Mouse (Mus musculus): Measurements from ENCODE around the gene Golim4.

Golim4 gene

DNA sequence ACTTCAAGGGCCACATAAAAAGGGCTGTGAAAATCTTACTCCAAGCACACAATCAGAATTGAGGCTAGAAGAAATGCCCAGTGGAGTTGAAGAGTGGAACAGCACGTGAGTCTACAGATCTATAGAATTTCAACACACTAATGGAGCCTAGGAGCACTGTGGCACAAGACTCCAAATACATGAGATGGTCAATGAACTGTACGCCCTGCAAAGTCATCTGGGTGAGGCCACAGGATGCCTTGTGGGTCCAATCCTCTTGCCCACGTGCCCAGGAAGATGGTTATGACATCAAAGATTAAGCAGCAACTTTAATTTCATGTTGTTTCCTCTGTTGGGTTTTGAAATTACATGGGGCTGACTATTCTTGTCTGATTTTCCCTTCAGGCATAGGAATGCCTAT lies 30.4 kb downstream of the Golim4 start:
- DNase-seq (ENCODE audit: extremely low spot score, low spot score) = no peak

DNA sequence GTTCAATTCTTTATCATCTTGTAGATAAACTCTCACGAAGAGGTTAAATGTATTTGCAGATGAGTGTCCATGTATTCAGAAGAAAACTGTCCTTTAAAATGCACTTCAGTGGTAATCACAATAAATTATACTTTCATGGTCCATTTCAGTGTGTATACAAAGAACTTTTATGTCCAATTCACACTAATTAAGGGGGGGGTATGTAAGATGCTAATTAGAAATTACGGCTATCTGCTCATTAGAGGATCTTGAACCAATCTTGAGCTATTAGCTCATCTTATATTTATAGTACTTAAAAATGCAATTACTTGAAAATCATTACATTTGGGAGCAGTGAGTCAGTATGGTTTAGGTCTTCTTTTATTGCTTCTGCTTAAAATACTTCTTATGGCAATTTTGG lies 31.6 kb downstream of the Golim4 start:
- no peak for DNase-seq (ENCODE audit: extremely low spot score, low spot score)

DNA sequence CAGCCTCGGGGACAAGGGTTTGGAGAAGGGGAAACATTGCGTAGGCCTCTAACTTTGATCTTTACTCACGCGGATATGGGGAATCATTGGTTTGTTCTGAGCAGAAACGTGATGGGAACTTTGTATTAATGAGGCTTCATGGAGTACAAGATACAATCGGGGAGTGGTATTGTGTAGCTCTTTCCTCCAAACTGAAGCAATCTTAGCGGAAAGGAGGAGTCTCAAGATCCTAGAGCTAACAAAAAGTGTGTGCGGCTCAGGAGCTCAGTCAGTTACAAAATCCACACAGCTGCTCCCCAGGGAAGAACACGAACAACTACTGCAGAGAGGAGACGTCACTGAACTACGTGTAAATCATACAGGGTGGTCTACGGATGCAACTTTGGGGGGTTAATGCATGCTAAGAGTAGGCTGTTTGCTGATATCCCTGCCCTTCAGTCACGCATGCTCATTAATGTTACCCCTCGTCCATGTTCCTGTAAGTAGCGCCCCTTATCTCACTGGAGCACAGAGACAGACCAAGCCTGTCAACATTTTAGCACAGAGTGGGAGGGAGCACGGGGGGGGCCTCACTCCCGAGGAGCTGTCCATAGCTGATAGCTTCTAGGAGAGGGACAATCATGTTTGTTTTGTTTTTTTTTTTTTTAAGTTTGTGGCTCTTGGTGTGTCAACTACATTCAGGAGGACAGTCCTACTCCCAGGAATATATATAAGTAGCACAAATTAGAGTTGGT lies 38.8 kb downstream of the Golim4 start:
- DNase-seq (ENCODE audit: extremely low spot score, low spot score) = no peak

DNA sequence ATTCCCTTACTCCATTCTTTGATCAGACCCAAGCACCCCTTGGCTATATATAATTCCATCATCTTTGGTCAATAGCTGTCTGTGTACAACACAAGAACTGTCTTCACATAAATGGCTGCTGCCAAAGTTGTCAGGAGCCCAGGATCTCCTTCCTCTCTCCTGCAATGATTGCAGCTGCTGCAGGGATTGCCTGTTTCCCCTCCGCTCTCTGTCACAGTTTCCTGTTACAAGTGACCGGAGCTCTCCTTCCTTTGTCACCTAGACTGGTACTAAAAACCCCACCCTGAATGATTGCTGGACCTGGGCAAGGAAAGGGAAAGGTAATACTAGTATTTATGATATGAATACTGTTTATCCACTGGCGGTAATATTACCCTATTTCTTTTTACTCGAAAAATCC lies 44.0 kb downstream of the Golim4 start:
- DNase-seq (ENCODE audit: extremely low spot score, low spot score) = no peak

DNA sequence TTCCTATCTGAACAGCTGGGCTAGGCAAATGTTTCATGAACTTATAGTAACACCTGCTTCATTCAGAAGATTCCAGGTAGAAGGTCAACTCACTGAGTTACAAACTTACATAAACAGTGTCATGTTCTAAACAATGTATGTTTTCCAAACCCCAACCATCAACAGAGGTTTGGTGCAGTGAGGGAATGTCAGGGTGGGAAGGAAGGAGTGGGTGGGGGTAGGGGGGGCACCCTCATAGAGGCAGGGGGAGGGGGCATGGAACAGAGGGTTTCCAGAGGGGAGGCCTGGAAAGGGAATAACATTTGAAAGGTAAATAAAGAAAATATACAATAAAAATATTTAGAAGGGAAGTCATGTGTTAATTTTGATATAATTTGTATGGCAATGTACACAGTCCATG lies 46.0 kb downstream of the Golim4 start:
- DNase-seq (ENCODE audit: extremely low spot score, low spot score) = no peak

DNA sequence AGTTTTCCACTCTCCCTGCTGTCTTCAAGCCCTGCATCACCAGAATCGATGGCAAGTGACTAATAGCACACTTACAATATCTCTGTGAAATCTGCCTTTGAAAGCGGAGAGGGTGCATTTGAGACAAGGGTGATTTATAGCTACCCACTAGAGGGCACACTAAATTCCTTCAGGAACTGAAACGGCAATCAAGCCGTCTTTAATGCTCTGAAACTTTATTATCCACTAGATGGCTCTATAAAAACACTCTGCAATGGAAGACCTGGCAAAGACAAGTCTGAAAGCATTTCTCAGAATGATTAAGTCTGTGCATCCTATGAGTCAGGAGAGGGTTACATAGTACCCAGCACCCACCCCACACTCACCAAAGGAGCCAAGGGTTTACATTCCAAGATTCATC lies 46.5 kb downstream of the Golim4 start:
- DNase-seq (ENCODE audit: extremely low spot score, low spot score) = no peak

DNA sequence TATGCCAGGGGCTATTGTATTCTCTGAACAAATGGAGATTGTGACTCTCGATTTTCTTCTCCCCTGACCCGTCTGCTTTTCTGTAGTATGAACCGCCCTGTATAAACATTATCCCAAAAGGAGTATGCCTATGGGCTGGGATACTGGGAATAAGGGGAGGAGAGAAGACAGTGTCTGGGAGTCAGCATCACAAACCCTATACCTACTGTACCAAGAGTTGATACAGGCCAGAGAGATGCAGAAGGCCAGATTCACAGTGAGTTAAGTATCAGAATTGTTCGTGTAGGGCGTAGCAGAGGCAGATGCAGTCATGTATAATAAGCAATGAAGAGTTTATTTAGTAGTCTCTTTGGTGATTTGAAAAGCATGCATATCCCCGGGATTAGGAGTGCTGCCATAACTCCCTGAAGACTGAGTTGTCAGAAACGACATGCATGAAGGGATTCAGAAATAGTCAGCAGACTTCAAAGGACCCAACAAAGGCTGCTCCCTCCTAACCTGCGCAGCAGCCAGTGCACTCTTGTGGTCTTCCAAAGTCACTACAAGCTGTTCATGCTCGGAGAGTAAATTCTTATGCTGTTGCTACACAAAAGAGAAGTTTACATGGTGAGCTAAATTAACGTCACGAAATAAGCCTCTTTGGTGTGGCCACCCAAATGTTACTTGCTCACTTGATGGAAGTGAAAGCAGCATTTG lies 54.7 kb downstream of the Golim4 start:
- no peak for DNase-seq (ENCODE audit: extremely low spot score, low spot score)

DNA sequence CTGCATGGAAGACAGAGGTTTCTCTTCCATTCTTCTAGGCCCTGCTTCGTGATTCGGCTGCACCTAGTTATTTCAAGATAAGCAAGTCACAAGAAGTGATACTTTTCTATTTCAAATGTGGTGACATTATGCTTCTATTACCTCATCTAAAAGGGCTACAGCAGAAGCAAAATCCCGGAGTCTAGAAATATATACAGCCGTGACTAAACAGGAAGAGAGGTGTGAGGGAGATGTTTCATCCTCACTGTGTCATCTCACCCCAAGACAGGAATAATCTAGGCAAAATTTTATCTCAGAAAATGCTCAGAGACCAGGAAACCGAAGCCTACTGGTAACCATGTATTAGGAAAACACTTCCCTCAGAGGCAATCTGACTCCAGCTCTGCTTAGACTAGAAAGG lies 61.7 kb downstream of the Golim4 start:
- DNase-seq (ENCODE audit: extremely low spot score, low spot score) = no peak

DNA sequence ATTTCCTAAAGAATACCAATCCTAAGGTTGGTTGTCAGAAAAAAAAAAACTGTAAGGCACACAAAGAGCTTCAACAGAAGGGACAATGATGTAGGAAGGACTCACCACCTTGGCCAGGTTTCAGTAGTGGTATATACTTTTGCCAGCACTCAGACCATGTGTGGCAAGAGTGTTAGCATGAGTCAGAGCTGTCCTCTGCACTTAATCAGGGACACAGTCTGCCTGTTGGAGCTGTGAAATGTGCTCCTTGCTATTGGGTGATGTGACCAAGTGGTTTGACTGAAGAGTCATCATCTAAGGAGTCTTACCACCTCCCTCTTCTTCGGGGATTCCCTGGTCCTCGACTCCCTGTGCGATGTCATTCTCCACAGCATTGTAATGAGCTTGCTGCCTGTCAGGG lies 65.2 kb downstream of the Golim4 start:
- no peak for DNase-seq (ENCODE audit: extremely low spot score, low spot score)

DNA sequence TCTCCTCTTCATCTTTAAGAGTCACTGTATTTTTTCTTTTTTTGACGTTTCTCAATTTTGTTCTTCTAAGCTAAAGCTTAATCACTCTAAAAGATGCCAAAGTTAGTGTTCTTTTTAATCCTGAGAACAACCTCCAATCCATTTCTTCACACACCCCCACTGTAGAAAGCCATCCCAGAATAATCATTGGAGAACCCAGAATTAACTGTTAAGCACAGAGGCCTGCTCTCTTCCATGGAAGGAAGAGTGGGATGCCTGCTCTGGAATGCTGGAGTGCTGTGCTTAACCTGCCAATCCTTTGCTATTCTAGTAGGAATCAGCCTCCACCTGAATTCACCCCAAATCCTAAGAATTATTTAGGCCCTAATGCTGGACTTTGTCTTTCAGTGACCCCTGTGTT lies 67.4 kb downstream of the Golim4 start:
- DNase-seq (ENCODE audit: extremely low spot score, low spot score) = no peak

DNA sequence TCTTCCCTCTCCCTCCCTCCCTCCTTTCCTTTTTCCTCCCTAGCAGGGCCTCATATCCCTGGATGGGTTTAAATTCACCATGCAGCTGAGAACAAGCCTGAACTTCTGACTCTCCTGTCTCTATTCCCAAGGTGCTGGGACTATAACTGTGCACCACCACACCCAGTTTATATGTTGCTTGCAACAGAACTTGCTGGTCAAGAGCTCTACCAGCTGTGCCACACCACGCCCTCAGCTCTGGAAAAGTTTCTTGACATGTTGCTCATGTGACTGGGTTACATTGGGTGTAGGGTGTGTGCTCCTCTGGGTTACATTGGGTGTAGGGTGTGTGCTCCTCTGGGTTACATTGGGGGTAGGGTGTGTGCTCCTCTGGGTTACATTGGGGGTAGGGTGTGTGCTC lies 75.2 kb downstream of the Golim4 start:
- DNase-seq (ENCODE audit: extremely low spot score, low spot score) = no peak

DNA sequence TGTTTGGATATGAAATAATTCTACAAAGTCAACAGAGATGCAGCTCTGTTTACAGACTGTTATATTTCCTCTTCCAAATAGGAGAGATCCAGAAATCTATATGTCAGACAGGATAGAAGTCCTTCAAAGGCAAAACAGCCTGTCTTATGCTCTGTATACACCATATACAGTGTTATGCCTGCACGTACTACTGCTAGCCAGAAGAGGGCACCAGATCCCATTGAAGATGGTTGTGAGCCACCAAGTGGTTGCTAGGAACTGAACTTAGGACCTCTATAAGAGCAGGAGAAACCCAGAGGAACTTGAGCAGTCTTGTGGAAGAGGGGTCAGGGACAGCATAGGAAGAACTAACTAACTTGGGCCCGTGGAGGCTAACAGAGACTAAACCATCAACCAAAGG lies 77.5 kb downstream of the Golim4 start:
- no peak for DNase-seq (ENCODE audit: extremely low spot score, low spot score)

DNA sequence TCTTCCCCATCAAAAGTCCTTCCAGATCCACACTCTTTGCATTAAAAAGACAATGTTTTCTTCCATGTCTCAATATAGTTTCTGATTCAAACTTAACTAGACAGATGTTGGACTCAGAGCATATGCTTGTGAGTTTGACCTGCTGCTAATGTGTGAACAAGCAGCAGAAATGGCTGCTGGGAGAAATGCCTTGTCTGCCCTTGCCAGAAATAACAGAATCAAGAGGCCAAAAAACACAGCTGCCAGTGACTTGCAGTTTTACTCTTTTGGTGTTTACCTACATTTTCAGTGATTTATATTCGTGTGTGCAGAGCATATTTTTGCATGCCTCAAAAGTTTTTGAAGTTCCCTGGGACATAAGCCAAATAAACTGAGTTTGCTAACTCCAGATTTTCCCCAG lies 87.9 kb downstream of the Golim4 start:
- no peak for DNase-seq (ENCODE audit: extremely low spot score, low spot score)

DNA sequence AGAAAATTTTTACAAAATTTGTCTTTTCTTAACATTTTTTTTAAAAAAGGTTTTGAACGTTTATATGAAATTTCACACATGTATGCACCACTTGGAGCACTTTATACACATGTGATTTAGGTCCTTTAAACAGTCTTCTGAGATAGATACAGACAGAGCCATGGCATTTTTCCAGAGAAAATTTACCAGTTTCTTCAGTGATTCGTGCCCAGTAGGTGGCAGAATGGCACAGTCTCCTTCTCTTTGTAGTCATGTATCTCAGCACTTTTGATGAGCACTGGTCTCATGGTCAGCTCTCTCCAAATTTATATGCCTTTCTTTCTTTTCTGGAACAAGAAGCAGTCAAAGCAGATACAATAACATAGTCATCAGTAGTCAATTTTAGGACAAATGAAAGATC lies 92.5 kb downstream of the Golim4 start:
- DNase-seq (ENCODE audit: extremely low spot score, low spot score) = no peak

DNA sequence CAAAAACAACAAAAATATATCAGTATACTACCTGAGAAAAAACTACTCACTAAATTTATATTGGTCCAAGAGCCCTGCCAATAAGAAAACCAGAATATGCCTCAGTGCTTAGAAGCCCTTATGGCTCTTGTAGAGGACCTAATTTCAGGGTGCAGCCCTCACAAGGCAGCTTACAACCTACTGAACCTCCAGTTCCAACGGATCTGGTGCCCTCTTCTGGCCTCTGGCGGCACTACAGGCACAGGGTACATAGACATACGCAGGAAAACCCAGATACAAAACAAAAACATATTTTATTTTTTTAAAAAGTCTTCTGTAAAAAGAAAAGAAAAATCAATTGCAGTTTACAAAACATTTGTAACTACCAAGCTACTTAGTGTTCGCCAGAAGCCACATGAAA lies 95.1 kb downstream of the Golim4 start:
- DNase-seq (ENCODE audit: extremely low spot score, low spot score) = peak; percentile 58

DNA sequence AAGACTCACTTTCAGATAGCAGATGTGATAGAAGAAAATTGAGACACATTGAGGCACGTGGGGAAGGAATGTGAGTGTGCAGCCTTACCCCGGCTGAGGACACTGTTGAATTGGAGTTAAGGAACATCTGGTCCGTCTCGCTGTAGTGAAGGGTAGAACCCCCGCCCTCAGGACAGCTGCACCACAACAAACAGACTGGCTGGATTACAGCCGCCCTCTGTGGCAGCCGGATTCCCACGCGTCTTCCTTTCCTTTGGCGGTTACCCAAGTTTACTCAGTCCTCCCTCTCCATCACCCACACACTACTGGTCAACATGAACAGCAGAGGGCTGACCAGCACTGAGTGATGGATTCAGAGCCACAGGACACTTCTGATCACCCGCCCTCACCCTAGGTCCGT lies 96.0 kb downstream of the Golim4 start:
- no peak for DNase-seq (ENCODE audit: extremely low spot score, low spot score)

DNA sequence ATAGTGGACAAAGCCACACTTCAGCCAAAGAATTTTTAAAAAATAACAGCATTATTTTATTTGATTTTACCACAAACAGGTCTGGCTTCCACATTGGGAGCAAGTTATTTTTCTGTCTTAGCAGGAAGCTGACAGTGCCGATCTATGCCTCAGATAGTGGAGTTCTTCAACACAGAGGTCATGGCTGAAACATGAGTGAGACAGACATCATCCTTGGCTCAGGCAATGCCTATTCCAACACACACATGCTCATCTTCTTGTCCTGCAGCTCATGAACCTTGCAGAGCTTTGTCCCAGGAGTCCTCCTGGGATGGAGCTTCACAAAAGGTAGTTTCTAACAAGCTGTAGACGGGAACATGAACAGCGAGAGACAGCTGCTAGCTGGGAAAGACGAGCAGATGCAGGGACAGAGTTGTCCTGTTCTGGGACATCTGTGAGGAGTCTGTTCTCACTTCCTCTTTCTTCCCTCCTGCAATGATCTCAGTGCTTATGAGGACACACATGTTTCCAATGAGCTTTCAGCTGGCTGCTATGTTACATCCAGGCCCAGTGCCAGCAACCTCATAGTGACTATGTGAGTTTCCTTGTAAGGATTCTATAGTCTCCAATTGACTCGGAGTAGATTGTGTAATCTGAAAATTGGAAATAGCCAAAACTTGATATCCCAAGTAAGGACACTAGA lies 121.3 kb downstream of the Golim4 start:
- no peak for DNase-seq (ENCODE audit: extremely low spot score, low spot score)

DNA sequence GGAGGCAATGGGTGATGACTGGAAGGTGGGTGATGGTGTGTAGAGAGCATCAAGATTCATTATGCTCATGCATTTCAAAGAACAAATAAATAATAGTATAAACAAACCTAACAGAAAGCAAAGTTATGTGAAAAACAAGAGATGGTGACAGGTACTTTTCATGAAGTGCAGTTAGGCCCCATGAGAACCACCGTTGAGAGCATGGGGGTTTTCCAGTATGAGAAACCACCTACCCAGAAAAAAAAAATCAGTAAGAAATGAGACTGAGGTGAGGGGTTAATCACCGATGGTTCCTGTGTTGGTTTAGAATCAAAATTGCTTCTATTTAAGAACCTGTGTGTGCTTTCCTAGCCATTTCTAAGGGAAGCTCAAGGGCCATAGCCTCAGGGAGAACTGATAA lies 121.9 kb downstream of the Golim4 start:
- no peak for DNase-seq (ENCODE audit: extremely low spot score, low spot score)
